Mouse (Mus musculus): ENCODE measurements around the gene Stard5.

Gene Stard5

GRCm38 (mm10) chr7:83635726-83636125, 4.0 kb downstream of the Stard5 start:
- DNase-seq = no peak

- no peak for DNase-seq
These were observed 4.7 kb downstream of the Stard5 start for GRCm38 (mm10) chr7:83636425-83636824.

GRCm38 (mm10) chr7:83637781-83638583, 6.2 kb downstream of the Stard5 start:
- no peak for DNase-seq

DNA sequence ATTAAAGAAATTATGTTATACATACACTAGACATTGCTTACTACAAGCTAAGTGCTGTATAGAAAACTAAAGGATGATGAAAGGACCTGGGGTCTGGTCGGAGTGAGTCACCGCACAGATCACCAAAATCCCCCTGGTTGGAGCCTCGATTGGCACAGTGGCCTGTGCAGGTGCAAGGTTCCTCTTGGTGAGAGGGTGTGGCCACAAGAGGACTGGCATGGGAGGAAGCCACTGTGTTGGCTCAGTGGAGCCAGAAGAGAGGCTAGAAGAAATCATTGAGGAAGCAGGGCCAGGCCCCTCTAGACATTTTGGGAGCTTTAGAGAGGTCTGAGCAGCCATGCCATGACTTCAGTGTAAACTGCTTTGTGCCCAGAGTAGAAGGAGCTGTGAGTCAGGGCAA, 7.3 kb downstream of the Stard5 start:
- DNase-seq = no peak

DNA sequence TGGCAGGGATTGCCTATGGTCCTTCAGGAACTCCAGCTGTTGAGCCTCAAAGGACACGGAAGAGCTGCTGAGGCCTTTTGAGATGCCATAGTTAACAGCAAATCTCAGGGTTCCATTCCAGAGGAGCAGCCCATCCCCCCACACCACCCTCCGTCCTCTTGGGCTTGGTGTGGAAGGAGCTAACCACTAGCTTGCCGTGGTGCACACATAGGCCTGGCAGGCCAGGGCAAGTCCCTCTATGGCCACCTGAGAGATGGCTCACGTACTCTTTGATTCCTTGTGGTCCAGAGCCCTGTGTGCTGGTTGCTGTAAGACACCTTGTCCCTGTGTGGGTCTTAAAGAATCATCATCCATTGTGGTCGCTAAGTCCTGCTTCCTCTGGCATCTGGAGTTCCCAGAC, 8.8 kb downstream of the Stard5 start:
- no peak for DNase-seq

GRCm38 (mm10) chr7:83641163-83641562, 9.4 kb downstream of the Stard5 start:
- DNase-seq = no peak

GRCm38 (mm10) chr7:83643581-83643980, 11.8 kb downstream of the Stard5 start:
- DNase-seq = peak; percentile 14

GRCm38 (mm10) chr7:83644761-83645160, 13.0 kb downstream of the Stard5 start:
- no peak for DNase-seq

- DNase-seq = no peak
These were observed 13.7 kb downstream of the Stard5 start for GRCm38 (mm10) chr7:83645476-83645875.

DNA sequence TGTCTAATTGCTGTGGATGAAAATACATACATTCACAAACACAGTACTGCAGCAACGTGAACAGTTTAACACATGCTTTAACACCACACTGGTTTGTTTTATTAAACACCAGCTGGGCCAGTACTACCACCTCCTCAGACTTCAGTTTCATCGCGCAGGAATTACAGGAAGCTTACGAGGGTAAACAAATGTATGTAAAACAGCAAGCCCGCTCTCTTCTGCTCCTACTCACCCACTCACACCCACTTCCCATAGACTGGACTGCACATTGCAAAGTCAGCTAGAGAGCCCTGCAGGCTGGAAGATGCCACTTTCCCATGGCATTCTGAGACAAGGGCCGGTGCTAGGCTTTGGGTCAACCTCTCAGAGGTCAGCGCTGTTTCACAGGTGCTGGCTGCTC, 17.0 kb downstream of the Stard5 start:
- DNase-seq = no peak

GRCm38 (mm10) chr7:83650638-83651037, 18.9 kb downstream of the Stard5 start:
- DNase-seq = peak; percentile 7

DNA sequence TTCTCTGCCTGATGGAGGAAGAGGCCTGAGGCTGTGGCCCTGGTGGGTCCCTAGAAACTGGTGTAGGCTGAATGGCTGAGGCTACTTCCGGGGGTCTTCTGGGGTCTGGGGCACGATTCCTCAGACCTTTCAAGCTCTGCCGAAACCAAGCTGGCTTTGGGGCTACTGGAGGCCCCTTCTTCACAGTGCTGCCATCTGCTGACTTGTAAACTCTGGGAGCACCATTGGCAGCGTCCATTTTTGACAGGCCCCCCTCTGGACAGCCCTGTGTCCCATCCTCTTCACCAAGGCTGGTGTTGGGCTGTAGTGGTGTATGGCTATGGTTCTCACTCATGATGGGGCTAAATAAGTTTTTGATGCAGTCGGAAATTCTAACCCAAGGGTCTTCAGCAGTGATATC, 20.7 kb downstream of the Stard5 start:
- no peak for DNase-seq

DNA sequence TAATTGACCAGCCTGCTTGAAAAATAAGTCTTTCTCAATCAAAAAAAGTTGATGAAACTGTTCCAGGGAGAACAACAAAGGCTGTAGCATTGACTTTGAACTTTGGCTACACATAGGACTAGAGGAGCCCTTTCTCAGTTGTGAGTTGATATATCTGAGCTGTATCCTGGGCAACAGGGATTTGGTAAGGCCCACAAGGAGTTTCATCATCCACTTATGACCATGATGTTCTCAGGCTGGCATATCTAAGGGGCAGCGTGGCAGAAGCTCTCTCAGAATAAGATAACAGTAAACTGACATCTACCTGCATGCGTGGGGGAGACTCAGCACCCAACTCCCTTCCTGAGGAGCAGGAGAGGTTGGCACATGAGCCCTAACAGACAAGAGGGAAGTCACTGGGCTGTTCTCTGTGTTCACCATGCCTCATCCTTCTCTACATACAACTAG, 21.9 kb downstream of the Stard5 start:
- no peak for DNase-seq

GRCm38 (mm10) chr7:83654196-83654595, 22.4 kb downstream of the Stard5 start:
- DNase-seq = no peak

- peak; percentile 83 for DNase-seq
These were observed 23.3 kb downstream of the Stard5 start for GRCm38 (mm10) chr7:83654938-83655630.

GRCm38 (mm10) chr7:83658716-83659115, 27.0 kb downstream of the Stard5 start:
- no peak for DNase-seq

DNA sequence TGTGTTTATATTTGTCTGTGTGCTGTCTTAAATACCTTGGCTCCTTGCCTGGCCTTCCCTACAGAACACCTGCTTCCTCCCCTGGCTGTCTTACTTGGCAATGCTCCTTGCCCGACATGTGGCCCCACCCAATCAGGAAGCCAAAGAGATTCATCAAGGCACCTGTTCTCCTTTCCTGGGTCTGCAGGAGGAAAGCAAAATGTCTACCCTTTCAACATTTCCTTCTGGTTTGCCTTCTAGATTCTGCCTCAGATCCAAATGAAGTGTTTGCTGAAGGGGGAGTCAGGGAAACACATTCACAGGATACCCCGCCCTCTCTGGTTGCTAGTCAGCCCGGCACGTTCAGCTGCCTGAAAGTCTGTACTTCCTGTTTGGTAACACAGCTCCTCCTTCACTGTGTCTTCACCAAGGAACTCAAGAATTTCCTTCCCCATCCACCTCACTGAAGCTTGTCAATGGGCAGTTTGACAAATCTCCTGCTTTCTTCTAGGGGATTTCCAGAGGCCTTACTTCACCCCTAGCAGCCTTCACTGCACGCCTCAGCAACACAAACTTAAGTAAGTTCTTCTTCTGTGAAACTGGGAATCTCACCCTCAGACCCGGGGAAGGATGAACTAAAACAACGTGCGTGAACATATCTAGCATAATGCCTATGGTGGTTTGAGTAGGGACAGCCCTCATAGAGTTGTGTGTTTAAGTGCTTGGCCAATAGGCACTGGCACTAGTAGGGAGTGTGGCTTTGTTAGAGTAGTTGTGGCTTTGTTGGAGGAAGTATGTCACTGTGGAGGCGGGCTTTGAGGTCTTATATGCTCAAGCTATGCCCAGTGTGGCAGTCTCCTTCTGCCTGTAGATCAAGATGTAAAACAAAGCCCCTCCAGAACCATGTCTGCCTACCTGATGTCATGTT, 27.7 kb downstream of the Stard5 start:
- peak; percentile 64 for DNase-seq

DNA sequence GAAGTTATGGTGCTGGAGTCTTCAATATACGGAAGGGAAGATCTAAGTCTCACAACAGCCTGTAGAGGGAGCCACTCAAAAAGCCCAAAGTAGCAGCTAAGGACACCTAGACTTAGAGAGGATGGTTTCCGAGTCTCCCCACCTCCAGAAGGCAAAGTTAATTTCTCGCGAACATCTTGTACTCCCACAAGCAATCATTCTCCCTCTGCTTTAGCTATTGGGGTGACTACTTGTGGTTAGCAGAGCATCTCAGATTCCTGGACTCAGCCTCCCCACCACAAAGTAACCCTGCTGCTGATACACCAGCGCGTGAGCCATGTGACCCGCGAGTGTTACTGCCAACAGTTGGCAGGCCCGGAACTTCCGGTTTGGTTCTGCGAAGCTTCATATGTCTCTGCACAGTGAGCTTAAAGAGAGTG, 28.5 kb downstream of the Stard5 start:
- DNase-seq = peak; percentile 69

DNA sequence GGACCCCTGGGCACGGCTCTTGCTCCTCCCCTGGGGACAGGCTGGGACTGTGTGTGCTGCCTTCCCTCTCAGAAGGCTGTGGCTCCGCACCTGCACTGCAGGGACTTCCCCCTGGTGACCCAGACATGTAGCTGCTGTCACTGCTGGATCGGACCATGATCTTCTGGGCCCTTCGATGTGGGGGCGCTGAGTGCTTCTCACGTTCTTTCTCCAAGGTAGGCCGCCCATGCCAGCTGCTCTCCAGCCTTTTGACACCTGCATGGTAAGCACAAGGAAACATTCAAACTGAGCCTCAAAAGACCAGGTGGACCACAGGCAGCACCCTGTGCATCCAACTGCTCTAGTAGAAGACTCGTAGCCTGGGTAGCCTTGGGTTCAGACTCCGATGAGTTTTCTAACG, 29.3 kb downstream of the Stard5 start:
- peak; percentile 73 for DNase-seq

DNA sequence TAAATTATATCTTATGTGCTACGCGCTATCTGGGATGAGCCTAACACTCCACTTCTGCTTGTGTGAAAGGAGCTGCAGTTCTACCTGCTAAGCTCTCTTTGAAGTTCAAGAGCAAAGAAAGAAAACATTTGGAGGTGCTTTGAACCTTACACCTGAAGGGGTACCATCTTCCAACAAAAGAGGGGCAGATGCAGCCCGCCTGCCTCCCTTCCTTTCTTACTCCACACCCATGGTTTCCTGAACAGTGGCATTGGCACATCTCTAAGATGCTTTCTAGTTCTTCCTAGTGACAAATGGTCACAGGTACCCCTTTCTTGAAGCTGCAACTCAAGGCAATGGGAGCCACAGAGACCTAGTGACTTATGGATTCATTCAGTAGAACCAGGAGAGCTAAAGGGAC, 30.0 kb downstream of the Stard5 start:
- no peak for DNase-seq

- DNase-seq = no peak
These were observed 31.1 kb downstream of the Stard5 start for GRCm38 (mm10) chr7:83662711-83663375.

- DNase-seq = no peak
These were observed 34.4 kb downstream of the Stard5 start for GRCm38 (mm10) chr7:83666087-83666595.

Data from thymus, postnatal 4 days (tissue).